Mouse (Mus musculus) CD4-positive naive resting alpha-beta T cell, adult 76 days (primary cell): Measurements from ENCODE around the gene Duxf3. TPM values are rescaled to one million over a fixed set of nuclear protein-coding genes. Genes with fewer than 3 reads are reported as not detected.

Experiments
- total RNA-seq: library from RNA; stranded (reverse); gene quantifications from one replicate; pipeline ENCODE4 v1.2.4, GENCODE M21; 2023

The Duxf3 gene
- total RNA-seq, result not detected

GRCm38 (mm10) chr10:58232641-58232969 lies at the start of gene Duxf3:
Gene Duxf3, minus strand, starts transcription at chr10:58232675.

GRCm38 (mm10) chr10:58255213-58255892 lies 22.9 kb upstream of the Duxf3 start, which contains the start of gene Gcc2:
Gene Gcc2, plus strand, starts transcription at chr10:58255497.

GRCm38 (mm10) chr10:58236613-58237012 lies 4.1 kb upstream of the Duxf3 start, which contains the start of gene Gm4981:
Gene Gm4981, minus strand, starts transcription at chr10:58236701.

DNA sequence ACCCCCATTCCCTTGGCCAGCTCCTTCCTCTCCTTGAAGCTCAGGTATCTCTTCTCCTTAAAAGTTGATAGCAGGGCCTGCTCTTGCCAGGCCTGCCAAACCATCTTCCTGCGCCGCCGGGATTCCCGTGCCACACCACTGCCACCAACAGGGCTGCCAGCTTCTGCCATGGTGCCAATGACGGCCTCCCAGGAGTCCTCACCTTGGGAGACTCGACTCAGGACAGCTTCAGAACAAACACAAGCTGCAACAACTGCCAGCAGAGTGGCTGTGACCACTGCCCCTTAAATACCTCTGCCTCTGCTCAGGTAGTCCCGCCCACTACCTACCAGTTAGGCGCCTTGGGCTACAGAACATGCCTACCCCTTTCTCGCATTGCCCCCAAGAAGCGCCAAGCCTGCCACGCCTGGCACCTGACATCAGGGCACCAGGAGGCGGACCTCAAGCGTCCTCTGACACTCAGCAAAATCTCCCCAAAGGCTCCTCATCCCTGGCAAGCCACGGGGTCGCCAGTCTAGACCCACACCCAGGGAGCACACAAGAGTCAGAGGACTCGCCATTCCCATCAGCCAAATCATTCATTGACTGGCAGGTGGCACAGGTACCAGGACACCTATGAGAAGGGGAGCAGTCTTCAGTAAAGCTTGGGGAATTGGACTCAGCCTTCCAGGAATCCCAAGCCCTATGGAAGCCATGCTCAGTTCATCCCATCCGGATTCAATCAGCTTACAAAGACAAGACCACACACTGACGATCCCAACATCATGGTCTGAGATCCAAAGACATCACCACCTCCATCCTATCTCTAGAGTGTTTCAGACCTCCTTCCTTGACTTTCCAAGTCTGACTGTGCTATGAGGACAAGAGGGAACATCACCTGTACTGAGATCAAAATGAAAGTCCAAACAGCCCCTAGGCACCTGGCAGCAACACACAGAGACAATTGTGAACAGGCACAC lies 7.4 kb downstream of the Duxf3 start, which contains the start of gene AW822073:
Gene AW822073, minus strand, starts transcription at position 104 of the 959 bp plus-strand sequence.

Other genes with a start within 250 kb of the Duxf3 start
- gene AW822073, start 7.7 kb downstream of the Duxf3 start, total RNA-seq, result not detected
- gene Gm4981, start 4.0 kb upstream of the Duxf3 start, total RNA-seq, result not detected
- gene Gcc2, start 22.8 kb upstream of the Duxf3 start, total RNA-seq, result 47.2 TPM
- 59.5 TPM for gene Lims1, start 90.8 kb upstream of the Duxf3 start, total RNA-seq
- gene Ranbp2, start 214.2 kb upstream of the Duxf3 start, total RNA-seq, result 170 TPM